Mouse (Mus musculus): ENCODE measurements around the gene Dnmt3a.
A peak's percentile ranks its signal among the peaks of the same experiment; 100 is the strongest.

Dnmt3a gene

DNA sequence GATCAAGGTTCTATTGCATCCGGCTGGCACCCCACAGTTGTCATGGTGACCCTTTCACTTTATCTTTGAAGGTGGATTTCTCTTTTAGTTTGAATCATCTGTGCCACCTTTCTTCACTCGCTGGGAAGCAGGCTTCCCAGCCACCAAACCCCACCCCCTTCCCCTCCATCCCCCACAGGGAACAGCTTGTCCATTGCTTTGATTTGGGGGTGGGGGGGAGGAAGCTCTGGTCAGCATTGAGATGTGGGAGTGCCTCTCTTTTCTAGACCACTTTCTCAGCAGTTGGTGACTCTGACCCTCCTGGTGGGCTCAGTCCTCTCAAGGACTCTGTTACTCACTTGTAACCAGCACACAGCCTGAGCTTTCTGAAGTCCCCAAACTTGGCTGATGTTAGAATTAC is 80.8 kb downstream of the Dnmt3a start:
- DNase-seq: no peak

- peak; percentile 83 for DNase-seq
Observed at GRCm38 (mm10) chr12:3887515-3888325, 81.9 kb downstream of the Dnmt3a start.

DNA sequence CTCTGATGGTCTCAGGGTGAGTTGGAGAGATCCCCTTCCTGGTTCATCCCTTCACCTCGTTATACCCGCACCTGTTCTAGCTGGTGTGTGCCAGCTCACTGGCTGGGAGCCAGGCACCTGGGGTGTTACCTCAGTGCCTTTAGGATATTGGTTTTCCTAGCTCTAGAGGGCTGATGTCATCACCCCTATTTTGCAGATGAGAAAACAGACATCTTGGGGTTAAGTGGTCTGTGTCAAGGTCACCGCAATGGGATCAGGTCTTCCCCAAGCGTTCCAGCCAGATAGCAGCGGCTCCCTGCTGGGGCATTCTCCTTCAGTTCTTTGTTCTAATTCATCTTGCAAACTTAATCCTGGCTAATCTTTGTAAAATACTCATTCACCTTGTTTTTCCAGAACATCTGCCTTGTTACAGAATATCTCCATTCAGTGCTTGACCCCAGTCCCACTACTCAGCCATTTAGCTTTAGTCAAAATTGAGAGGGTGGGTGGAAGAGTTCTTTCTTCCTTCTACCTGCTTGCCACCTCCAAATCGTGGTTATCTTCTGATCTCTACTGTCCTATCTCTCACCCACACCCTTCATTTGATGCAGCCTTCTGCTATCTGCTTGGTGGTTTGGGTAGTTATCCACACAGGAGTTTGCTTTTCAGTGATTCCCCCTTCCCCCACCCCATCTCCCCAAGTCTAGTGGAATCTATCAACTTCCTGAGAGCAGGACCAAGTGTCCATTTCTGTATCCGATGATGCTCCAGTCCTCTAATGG is 84.2 kb downstream of the Dnmt3a start:
- DNase-seq: no peak

GRCm38 (mm10) chr12:3890753-3891751 is 85.2 kb downstream of the Dnmt3a start:
- no peak for DNase-seq

DNA sequence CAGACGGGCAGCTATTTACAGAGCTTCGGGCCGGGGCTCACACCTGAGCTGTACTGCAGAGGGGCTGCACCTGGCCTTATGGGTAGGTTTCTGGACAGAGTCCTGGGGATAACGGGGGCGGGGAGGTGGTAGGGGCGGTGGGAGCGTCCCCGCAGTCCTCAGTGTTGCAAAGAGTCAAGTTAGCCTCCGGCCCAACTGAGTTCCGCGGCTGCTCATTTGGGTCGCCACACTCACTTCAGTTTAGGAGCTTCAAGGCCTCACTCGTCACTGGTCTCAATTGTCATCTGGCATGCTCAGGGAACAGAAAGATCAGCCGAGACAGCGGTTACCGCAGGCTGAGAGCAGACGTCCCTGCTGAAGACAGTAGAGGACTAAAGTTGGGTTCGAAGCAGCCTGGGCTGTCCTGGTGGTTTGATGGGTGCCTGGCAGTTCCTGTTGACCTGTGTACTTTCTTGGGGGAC is 86.0 kb downstream of the Dnmt3a start:
- no peak for DNase-seq

- DNase-seq: peak; percentile 56
Observed at GRCm38 (mm10) chr12:3892240-3893059, 86.6 kb downstream of the Dnmt3a start.

DNA sequence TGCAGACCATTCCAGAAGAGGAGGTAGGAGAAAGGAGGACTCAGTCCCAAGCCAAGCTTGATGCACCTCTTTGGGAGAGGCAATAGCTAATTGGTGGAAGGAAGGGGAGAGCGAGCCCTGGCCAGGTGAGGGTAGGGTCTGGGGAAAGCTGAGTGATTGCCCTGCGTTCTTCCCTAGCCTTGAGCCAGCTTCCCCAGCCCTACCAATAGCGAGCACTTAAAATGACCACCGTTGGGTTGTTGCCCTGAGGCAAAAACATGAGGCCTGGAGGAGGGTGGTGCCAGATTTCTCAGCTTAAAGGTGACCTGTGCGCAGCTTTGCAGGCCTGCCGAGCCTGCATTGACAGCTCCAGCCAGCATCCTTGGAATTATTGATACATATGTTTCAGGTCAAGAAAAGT is 87.5 kb downstream of the Dnmt3a start:
- no peak for DNase-seq

DNA sequence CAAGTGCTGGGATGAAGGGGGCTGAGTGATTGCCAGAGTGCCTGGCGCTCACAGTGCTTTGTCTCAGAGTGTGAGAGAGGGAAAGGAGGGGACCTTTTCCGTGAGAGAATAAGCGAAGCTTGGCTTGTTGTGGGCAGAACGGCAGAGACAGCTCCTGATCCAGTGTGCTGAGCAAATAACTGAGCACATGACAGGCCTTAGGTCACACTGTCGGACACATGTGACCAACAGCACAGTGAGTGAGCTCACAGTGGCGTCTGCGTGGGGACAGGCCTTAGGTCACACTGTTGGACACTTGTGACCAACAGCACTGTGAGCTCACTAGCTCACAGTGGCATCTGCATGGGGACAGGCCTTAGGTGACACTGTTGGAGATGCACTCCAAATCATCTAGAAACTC is 88.7 kb downstream of the Dnmt3a start:
- no peak for DNase-seq

GRCm38 (mm10) chr12:3897057-3897545 is 91.3 kb downstream of the Dnmt3a start:
- no peak for DNase-seq

- no peak for DNase-seq
Observed at GRCm38 (mm10) chr12:3898811-3899210, 93.0 kb downstream of the Dnmt3a start.

GRCm38 (mm10) chr12:3905436-3905835 is 99.6 kb downstream of the Dnmt3a start:
- DNase-seq: no peak

- DNase-seq: no peak
Observed at GRCm38 (mm10) chr12:3906308-3906707, 100.5 kb downstream of the Dnmt3a start.

DNA sequence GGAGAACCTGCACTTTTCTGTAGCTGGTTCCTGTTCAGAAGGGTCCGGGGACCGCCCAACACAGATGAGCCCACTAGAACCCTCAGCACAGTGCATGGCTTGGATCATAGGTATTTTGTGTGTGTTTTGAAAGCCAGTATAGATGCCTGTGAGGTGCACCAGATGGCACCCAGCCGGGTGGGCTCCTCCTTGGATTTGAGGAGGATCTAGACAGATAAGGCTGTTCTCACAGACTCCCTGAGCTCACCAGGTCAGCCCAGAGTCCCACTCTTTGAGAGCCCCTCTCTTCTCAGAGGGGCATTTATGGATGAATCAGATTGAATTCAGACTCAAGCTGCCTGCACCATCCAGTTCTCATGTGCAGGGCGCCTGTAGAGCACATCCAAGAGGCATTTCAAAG is 101.2 kb downstream of the Dnmt3a start:
- no peak for DNase-seq

DNA sequence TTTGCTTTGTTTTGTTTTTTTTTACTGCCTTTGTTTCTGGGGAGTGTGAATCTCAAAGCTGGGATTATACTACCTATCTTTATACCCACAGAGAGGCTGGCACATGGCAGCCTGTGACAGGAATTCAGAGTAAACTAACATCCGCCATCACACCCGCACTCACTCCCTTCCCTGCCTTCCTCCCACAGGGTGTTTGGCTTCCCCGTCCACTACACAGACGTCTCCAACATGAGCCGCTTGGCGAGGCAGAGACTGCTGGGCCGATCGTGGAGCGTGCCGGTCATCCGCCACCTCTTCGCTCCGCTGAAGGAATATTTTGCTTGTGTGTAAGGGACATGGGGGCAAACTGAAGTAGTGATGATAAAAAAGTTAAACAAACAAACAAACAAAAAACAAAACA is 101.6 kb downstream of the Dnmt3a start:
- no peak for DNase-seq

- no peak for DNase-seq
Observed at GRCm38 (mm10) chr12:3910466-3911093, 104.8 kb downstream of the Dnmt3a start.

DNA sequence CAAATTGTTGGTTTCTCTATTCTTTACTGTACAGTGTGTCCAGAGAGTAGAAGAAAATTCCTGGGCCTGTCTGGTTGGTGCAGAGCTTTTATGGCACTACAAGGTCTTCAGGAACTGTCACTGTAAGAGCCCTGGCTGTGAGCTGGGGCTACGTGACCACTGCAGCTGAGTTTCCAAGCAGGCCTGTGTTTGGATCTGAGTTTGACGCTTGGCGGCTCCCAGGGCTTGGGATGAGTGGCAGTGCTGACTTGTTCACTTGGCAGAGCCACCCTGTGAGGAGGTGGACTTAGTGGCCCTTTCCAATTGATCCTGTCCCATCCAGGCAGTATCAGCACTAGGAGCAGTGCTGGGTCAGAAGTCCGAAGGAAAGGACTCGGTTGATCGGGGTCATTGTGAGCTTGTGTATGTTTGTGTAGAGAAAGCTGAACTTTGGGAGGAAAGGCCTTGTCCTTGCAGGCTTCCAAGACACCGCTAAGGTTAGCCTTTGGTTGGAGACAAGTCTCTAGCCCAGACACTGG is 106.1 kb downstream of the Dnmt3a start:
- DNase-seq: no peak

GRCm38 (mm10) chr12:3915852-3916251 is 110.0 kb downstream of the Dnmt3a start:
- no peak for DNase-seq

- peak; percentile 34 for DNase-seq
Observed at GRCm38 (mm10) chr12:3917668-3918341, 112.0 kb downstream of the Dnmt3a start.

DNA sequence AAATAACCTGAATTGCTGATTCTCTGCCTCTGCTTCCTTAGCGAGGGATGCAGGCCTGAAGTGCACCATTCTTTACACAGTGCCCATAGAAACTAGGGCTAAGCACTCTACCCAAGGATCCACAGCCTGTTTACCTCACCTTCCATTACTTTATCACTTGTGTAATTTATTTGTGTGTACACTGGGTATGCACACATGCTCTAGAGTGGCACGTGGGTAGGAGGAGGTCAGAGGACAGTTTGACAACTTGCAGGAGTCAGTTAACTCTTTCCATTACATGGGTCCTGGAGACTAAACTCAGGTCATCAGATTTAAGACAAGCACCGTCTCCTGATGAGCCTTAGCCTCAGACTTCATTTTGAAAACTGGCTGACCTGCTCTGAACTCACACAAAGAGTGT is 112.8 kb downstream of the Dnmt3a start:
- no peak for DNase-seq

DNA sequence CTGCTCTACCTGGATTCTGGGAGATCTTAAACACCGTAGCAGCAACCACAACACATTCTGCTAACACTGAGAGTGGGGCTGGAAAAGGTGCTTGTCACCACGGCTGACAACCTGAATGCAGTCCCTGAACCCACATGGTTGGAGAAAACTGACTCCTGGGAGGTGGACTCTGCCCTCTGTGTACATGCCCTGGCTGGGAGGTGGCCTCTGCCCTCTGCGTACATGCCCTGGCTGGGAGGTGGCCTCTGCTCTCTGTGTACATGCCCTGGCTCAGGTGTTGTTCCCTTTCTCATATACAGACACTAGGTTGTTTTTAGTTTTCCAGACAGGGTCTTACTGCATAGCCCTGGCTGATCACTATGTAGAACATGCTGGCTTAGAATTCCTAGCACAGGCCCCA is 113.6 kb downstream of the Dnmt3a start:
- no peak for DNase-seq

Measured in right cerebral cortex, adult 18-20 months (tissue).